Mouse (Mus musculus) neural tube, embryonic 13.5 days (tissue): ENCODE data around the gene Gm49601. TPM values are rescaled to one million over a fixed set of nuclear protein-coding genes. Genes with fewer than 3 reads are reported as not detected.

Experiments used
- ATAC-seq: fragments of 200-750 bp; cut with Nextera tagmentation; 2 replicates; pipeline ENCODE4 v1.8.0; 2017; ENCODE audit warnings: low read depth, mild to moderate bottlenecking, moderate TSS enrichment, moderate library complexity
- H3K27ac ChIP-seq: fragments of 300-500 bp; sonication (generic); replicated peaks from 2 replicates; pipeline ENCODE4 v1.5.1; 2015; ENCODE audit warnings: moderate library complexity, mild to moderate bottlenecking, inconsistent platforms
- H3K27me3 ChIP-seq: fragments of 300-500 bp; sonication (generic); 2 replicates; pipeline ENCODE4 v1.6.1; 2015; ENCODE audit warnings: mild to moderate bottlenecking, inconsistent platforms
- H3K36me3 ChIP-seq: fragments of 300-500 bp; sonication (generic); 2 replicates; pipeline ENCODE4 v1.6.1; 2015; ENCODE audit warnings: mild to moderate bottlenecking, inconsistent platforms
- H3K4me1 ChIP-seq: fragments of 300-500 bp; sonication (generic); replicated peaks from 2 replicates; pipeline ENCODE4 v1.6.1; 2015; ENCODE audit warnings: inconsistent platforms
- H3K4me2 ChIP-seq: fragments of 300-500 bp; sonication (generic); 2 replicates; pipeline ENCODE4 v1.6.1; 2015; ENCODE audit warnings: inconsistent platforms, mild to moderate bottlenecking, moderate library complexity
- H3K4me3 ChIP-seq: fragments of 300-500 bp; sonication (generic); 2 replicates; pipeline ENCODE4 v1.5.1; 2015; ENCODE audit warnings: mild to moderate bottlenecking, inconsistent platforms
- H3K9ac ChIP-seq: fragments of 300-500 bp; sonication (generic); 2 replicates; pipeline ENCODE4 v1.6.1; 2015; ENCODE audit warnings: moderate library complexity, mild to moderate bottlenecking, inconsistent platforms
- H3K9me3 ChIP-seq: fragments of 300-500 bp; sonication (generic); 2 replicates; pipeline ENCODE4 v1.6.1; 2016; ENCODE audit warnings: inconsistent platforms
- WGBS: fragments of 180-500 bp; shearing (Covaris S2); methylation state at CpG from one replicate; pipeline ENCODE4 v1.1.7; 2015; 5-methylcytosine and 5-hydroxymethylcytosine counted together
- polyA plus RNA-seq: library from polyadenylated mRNA; unstranded; fragments of >200 nt; fragmentation: Nextera tagmentation; extraction: Ambion mirVana; gene quantifications from 2 replicates; pipeline ENCODE4 v1.2.1, GENCODE M21; 2015

Gm49601 gene
- polyA plus RNA-seq, 1 experiment from 2014 or later, result 19.2 TPM

DNA sequence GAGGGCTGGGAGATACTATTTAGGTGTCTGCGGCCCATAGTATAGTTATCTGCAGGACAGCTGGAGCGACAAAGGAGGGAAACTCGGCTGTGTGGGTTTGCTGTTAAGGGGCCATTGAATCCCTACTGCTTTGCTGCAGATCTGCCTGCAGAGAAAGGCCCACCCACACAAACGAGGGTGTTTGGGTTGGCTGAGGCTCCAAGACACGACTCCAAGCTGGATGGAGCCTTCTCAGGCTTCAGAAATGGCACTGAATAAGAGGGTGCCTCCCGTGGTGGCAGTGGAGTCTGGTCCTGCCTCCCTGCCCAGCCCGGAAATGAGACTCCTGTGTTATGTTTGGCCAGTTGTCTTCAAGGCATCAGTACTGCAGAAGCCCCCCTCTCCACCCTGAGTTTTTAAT, 16.1 kb upstream of the Gm49601 start:
- H3K4me3 ChIP-seq, result no peak overlapping the region
- ATAC-seq, result no peak
- no peaks in the 10 kb centered on the region for H3K4me1 ChIP-seq
- no peak overlapping the region for H3K27ac ChIP-seq
- no peak overlapping the region for H3K4me2 ChIP-seq
- WGBS, result 50% methylated on average over 7 of the region's 7 CpGs
- H3K9ac ChIP-seq, result no peak overlapping the region
- H3K27me3 ChIP-seq, result no peaks in the 10 kb centered on the region
- no peaks in the 10 kb centered on the region for H3K9me3 ChIP-seq
- H3K36me3 ChIP-seq, result no peaks in the 10 kb centered on the region

DNA sequence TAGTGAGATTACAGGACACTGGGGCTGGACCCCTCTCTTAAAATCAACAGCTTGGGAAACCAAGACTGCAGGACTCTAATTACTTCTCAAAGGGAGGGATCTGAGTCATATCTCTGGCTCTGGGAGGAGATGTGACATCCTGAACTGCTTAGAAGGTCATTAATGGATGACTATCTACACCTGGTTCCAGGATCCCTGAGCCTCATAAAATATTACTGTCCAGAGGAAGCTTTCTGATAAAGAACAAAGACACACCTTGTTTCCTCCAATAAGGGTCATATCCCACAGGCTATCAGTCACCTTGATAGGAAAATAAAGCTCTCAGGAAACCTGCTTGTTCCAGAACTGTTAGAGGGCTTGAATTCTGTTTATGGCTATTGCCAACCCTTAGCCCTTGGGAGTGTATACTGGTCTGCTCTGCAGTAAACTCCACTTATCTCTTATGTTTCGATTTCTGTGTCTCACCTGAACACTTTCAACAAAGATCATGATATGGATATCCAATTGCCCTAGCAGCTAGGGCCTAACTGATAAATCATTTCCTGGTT, 13.2 kb upstream of the Gm49601 start:
- no peak overlapping the region for H3K9ac ChIP-seq
- H3K9me3 ChIP-seq, result no peaks in the 10 kb centered on the region
- no peaks in the 10 kb centered on the region for H3K27me3 ChIP-seq
- no peak overlapping the region for H3K27ac ChIP-seq
- ATAC-seq, result no peak
- H3K4me1 ChIP-seq, result no peaks in the 10 kb centered on the region
- no peak overlapping the region for H3K4me3 ChIP-seq
- no peak overlapping the region for H3K4me2 ChIP-seq
- no peaks in the 10 kb centered on the region for H3K36me3 ChIP-seq
- WGBS, result 91% methylated on average over 1 of the region's 1 CpGs

DNA sequence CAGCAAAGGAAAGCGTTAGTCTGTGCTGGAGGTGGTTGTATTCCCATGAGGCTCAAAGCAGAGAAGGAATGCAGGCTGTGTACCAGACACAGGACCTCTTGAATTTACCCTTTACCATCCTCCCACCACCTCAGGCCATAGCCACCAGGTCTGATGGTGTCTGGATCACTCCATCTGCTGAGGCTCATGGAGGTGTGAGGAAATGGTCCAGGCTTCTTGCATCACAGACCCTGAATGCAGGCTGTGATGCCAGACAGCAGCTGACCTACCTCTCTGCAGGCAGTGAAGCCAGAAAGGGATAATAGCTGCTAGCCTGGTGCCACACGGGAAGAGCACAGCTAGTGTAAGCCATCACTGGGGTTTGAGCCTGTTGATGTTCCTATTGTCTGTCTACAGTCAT, 12.2 kb upstream of the Gm49601 start:
- Histone ChIP-seq H3K27me3 (no peaks in the 10 kb centered on the region), H3K9ac (no peak overlapping the region), H3K36me3 (no peaks in the 10 kb centered on the region), H3K4me1 (no peaks in the 10 kb centered on the region), H3K27ac (no peak overlapping the region), H3K9me3 (no peaks in the 10 kb centered on the region), H3K4me3 (no peak overlapping the region), H3K4me2 (no peak overlapping the region)
- 49% methylated on average over 2 of the region's 2 CpGs for WGBS
- ATAC-seq, result no peak

DNA sequence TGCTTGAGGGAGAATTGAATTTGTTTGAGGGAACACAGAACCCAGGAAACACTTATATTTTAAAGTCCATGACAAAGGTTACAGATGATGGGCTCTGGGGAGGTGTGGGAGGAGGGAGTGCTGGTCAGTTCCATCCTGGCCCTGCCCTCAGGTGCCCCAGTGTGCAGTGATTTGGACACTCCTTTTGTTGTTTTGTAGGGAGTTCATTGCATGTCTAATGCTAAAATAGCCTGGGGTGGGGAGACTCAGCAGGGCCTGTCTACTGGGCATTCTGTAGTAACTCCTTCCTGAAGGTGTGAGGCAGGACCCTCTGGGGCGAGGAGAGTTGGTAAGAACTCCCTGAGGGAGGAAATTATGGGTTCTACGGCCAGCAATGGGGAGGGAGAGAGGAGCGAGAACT, 10.6 kb upstream of the Gm49601 start:
- WGBS, result 53% methylated on average over 3 of the region's 3 CpGs
- Histone ChIP-seq H3K9ac (no peak overlapping the region), H3K27ac (no peak overlapping the region), H3K27me3 (no peaks in the 10 kb centered on the region), H3K9me3 (no peaks in the 10 kb centered on the region), H3K36me3 (no peaks in the 10 kb centered on the region), H3K4me2 (no peak overlapping the region), H3K4me1 (no peaks in the 10 kb centered on the region), H3K4me3 (no peak overlapping the region)
- no peak for ATAC-seq

DNA sequence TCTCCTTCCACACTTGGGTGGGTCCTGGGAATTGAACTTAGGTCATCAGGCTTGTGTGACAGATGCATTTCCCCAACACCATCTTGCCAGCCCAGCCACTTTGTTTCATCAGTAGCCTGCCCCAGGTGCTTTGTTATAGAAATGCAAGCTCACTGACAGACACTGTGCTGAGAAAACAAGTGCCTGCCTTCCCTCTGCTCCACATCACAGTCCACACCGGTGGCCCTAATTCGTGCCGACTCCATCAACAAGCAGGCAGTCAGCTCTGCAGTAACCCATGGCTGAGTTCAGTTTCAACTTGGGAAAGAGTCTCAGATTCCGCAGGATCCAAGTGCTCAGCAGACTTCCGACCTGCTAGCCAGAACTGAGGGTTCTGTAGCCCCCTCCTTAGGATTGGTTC, 10.2 kb upstream of the Gm49601 start:
- Histone ChIP-seq H3K27ac (no peak overlapping the region), H3K4me2 (no peak overlapping the region), H3K4me3 (no peak overlapping the region), H3K9me3 (no peaks in the 10 kb centered on the region), H3K4me1 (no peaks in the 10 kb centered on the region), H3K27me3 (no peaks in the 10 kb centered on the region; the same call in 1 of the 2 replicates), H3K36me3 (no peaks in the 10 kb centered on the region), H3K9ac (no peak overlapping the region)
- 80% methylated on average over 5 of the region's 5 CpGs for WGBS
- no peak for ATAC-seq

DNA sequence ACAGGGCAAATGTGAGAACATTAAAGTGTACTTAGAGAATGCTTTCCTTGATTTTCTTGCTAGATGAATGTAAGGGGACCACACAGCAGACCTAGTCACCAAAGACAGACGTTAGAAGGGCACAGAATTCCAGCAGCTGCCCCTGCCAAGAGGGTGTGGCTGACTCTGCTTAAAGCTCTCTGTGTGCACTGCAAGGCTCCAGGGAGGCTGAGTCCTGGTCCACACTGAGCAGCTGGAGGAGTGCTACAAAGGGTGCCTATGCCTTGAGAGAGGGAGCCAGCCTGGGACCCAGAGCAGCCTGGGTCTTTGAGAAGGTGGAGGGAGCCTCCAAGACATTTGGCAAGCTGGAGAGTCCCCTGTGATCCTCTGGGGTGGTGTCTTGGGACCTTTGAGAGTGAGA, 7.1 kb upstream of the Gm49601 start:
- H3K4me1 ChIP-seq, result peaks cover 14% of the 10 kb centered on the region
- no peak overlapping the region for H3K9ac ChIP-seq
- H3K27ac ChIP-seq, result no peak overlapping the region
- H3K4me2 ChIP-seq, result no peak overlapping the region
- 20% methylated on average over 1 of the region's 1 CpGs for WGBS
- no peaks in the 10 kb centered on the region for H3K9me3 ChIP-seq
- no peaks in the 10 kb centered on the region for H3K36me3 ChIP-seq
- no peaks in the 10 kb centered on the region; the same call in 1 of the 2 replicates for H3K27me3 ChIP-seq
- H3K4me3 ChIP-seq, result no peak overlapping the region
- ATAC-seq, result no peak

DNA sequence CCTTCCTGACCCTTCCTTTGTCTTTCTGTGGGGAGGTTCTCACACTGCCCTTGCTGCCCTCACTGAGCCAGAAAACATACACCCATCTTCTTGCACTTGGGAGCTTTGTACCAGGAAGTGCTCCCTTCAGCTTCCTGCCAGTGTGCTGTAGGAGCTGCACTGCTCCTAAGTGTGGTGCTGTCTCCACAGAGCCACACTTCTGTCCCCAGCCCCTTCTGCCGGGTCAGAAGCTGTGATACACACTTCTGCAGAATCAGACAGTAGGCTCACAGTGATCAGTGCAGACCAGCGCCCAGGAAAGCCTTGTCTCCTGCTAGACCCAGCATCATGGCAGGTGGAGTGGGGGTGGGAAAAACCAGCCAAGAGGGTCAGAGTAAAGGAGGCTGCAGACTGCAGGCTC, 6.6 kb upstream of the Gm49601 start:
- Histone ChIP-seq H3K4me3 (no peak overlapping the region), H3K9me3 (no peaks in the 10 kb centered on the region), H3K36me3 (no peaks in the 10 kb centered on the region), H3K9ac (no peak overlapping the region), H3K4me1 (peaks cover 19% of the 10 kb centered on the region), H3K4me2 (no peak overlapping the region), H3K27me3 (no peaks in the 10 kb centered on the region; the same call in 1 of the 2 replicates), H3K27ac (no peak overlapping the region)
- ATAC-seq, result no peak
- 72% methylated on average over 2 of the region's 2 CpGs for WGBS

DNA sequence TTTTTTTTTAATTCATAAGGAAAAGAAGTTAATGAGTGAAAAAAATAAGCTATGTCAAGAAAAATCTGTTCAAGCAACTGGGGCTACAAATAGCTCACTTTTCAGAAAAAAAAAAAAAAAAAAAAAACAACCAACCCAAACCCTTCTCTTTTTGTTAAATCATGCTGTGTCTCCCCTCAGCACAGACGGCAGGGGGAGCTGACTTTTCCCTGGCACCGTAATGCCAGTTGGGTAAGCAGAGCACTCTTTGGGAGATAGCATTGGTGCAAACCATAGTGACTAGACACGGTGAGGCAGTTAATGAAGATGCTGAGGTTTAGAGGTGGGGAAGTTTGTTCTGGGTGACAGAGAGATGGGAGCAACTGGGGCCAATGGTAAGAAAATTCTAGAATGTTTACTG, 5.8 kb upstream of the Gm49601 start:
- Histone ChIP-seq H3K4me3 (no peak overlapping the region), H3K9ac (no peak overlapping the region), H3K4me2 (no peak overlapping the region), H3K36me3 (no peaks in the 10 kb centered on the region), H3K9me3 (no peaks in the 10 kb centered on the region), H3K27ac (no peak overlapping the region), H3K4me1 (peaks cover 27% of the 10 kb centered on the region), H3K27me3 (peaks cover 5% of the 10 kb centered on the region; the same call in 1 of the 2 replicates)
- 52% methylated on average over 3 of the region's 3 CpGs for WGBS
- no peak for ATAC-seq

DNA sequence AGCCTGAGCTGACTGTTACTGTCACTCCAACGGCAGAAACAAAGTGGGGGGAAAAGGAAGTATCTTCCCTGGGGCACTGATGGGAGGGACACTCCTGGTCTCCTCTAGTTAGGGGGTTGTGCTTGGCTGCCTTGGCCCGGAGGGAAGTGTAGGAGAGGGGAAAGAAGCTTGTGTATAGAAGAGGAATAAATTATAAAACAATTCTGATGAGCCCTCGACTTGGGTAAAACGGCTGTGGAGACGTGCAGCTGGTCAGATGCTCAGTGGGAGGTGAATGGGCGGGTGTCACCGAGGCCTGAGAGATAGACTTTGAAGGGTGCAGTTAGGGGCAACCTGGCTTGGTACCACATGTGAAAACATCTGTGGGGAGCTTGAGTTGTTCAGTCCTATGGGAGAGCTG, 4.9 kb upstream of the Gm49601 start:
- Histone ChIP-seq H3K9ac (no peak overlapping the region), H3K27ac (no peak overlapping the region), H3K4me1 (peaks cover 36% of the 10 kb centered on the region), H3K27me3 (peaks cover 11% of the 10 kb centered on the region), H3K4me3 (no peak overlapping the region), H3K4me2 (no peak overlapping the region), H3K9me3 (no peaks in the 10 kb centered on the region), H3K36me3 (no peaks in the 10 kb centered on the region)
- ATAC-seq, result no peak
- WGBS, result 53% methylated on average over 7 of the region's 7 CpGs

DNA sequence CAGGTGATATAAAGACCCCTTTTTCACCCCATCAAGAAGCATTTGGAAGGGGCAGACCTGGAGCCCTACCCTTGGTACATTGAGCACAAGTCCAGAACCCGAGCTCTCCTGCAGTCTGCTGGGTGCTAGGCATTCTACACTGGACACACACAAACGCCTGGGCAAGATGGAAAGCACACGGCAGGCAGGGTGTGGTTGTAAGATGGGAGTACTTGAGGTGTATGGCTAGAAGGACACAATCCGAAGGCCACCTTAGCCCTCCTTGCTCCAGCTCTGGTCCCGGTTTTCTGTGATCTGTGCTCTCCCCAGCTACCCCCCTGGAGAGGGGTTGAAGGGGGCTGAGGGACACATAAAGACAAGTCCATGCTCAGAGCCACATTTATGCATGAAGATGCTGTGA, 4.1 kb upstream of the Gm49601 start:
- ATAC-seq, result peak; percentile 2; the same call in 1 of the 2 replicates
- H3K27me3 ChIP-seq, result peaks cover 20% of the 10 kb centered on the region
- H3K9me3 ChIP-seq, result no peaks in the 10 kb centered on the region
- H3K4me3 ChIP-seq, result peak overlapping the region; percentile 81
- peak overlapping the region; percentile 94 for H3K4me2 ChIP-seq
- peak overlapping the region; percentile 96 for H3K9ac ChIP-seq
- peaks cover 6% of the 10 kb centered on the region for H3K36me3 ChIP-seq
- peak overlapping the region; percentile 93 for H3K27ac ChIP-seq
- 46% methylated on average over 5 of the region's 5 CpGs for WGBS
- peaks cover 44% of the 10 kb centered on the region for H3K4me1 ChIP-seq

DNA sequence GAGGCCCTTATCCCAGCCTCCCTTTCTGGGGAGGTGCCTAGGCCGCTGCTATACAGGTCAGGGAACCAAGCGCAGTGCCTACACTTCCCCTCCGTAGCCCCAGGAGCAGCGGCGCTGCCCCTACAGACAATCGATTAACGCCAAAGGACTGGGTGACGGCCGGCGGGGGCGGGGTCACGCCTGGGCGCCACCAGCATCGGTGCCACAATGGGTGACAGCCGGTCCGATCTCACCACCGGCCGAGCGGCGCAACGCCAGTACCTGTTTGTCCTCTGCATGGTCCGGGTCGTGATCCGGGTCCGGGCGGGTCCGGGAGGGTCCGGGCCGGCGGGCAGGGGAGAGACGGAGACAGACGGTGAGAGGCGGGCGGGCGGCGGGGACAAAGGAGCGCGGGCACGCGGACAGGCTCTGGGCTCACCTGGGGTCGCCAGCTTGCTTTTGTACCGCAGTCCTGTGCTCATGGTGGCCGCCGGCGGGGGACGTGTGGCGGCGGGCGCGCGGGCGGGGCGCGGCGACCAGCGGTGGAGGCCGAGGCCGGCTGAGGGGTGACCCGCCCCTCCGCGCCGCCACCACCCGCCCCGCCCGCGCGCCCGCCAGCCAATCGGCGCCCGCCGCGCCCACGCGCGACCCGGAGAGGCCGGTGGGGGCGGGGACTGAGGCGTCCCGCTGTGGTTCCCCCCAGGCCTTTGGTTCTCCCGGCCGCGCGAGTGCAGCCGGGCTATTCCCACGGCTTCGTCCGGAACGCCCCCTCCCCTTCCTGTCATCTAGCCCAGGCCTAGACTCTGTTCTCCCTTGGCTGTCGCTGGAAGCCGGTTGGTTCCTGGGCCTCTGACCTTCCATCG, 3.4 kb upstream of the Gm49601 start, which contains the start of gene Sept5:
Gene Sept5 (minus strand): TSS at position 565 of the 842 bp plus-strand sequence.
- WGBS, result under 1% methylated on average over 72 of the region's 93 CpGs
- Histone ChIP-seq H3K4me1 (peaks cover 44% of the 10 kb centered on the region), H3K36me3 (peaks cover 13% of the 10 kb centered on the region), H3K9me3 (no peaks in the 10 kb centered on the region), H3K4me3 (peak within 1 kb of the TSS; percentile 81), H3K27me3 (peaks cover 26% of the 10 kb centered on the region), H3K9ac (peak within 1 kb of the TSS; percentile 96), H3K27ac (peak within 1 kb of the TSS; percentile 93), H3K4me2 (peak within 1 kb of the TSS; percentile 94)
- peak; percentile 49 for ATAC-seq

DNA sequence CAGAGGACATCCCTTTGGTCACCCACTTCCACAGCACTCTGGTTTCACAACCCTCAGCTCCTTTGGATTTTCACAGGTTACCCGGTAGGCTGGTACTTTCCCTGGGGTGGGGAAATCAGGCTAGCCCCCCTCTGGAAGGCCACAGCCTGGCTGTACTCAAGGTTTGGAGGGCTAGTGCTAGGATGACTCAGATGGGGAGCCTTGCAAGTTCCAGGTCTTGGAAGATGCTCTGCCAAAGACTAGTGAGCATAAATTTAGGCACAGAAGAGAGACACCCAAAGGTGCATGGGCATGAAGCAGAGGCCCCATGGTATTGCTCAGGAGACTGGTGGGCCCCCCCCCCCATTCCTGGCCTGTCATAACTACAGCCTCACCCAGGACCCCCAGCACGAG, 2.7 kb upstream of the Gm49601 start:
- no peaks in the 10 kb centered on the region for H3K9me3 ChIP-seq
- peak overlapping the region; percentile 96 for H3K9ac ChIP-seq
- H3K27ac ChIP-seq, result peak overlapping the region; percentile 93
- H3K4me1 ChIP-seq, result peaks cover 44% of the 10 kb centered on the region
- ATAC-seq, result 0 out of 2 replicates have a peak, but pooled peaks have one; percentile 0
- peaks cover 19% of the 10 kb centered on the region for H3K36me3 ChIP-seq
- H3K4me3 ChIP-seq, result peak overlapping the region; percentile 81
- peaks cover 33% of the 10 kb centered on the region for H3K27me3 ChIP-seq
- H3K4me2 ChIP-seq, result peak overlapping the region; percentile 94
- WGBS, result 31% methylated on average over 2 of the region's 2 CpGs
